Mouse (Mus musculus) liver, embryonic 14.5 days (tissue): ENCODE results near the gene Frmd4a.

Source experiments
- CTCF ChIP-seq: IDR thresholded peaks from 2 replicates; pipeline ENCODE4 v1.5.1; 2016; ENCODE audit warnings: antibody characterized with exemption, low read depth, control low read depth
- EP300 ChIP-seq: IDR thresholded peaks from 2 replicates; pipeline ENCODE4 v1.6.1; 2016; ENCODE audit warnings: antibody characterized with exemption, low read depth

DNA sequence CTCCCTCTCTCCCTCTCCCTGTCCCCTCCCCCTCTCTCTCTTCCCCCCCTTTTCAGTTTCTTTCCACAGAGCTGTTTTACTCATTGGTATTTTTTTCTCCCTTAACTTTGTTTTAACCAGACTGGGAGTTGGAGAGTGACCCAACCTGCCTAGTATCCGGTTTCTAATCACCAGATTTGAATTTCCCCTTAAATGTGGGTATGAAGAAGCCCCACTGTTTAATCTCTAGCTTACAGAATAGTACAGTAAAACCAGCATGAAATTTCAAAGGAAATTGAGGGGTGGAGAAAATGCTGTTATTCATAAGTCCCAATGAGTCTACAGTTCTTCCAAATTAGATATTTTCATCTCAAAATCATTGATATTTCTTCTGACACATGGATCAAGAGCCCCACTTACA is 545.8 kb downstream of the Frmd4a start:
- TF ChIP-seq EP300 (no peak), CTCF (no peak)
